ENCODE assay signal across 9 mouse cellular contexts in genomic region chr16:33917390-33917789, GRCm38 (mm10). TPM values are rescaled to one million over a fixed set of nuclear protein-coding genes. Genes with fewer than 3 reads are reported as not detected.
DNase-seq lines count a peak whose midpoint lies in the region; ATAC-seq and TF ChIP-seq lines count a peak whose summit lies in the region.
"Had no signal": no experiment of that assay in that cellular context is flagged by ENCODE, and none has a peak within 500 bp of the region (broad histone marks: within the 10 kb centered on the region; RNA-seq: fewer than 3 reads in every experiment).

No protein-coding gene starts in this region.

- no peak overlapping the region for H3ac ChIP-seq in myocyte (ENCODE audit: control insufficient read depth, insufficient read length)

- WGBS in lung, embryonic 15.5 days, result 35% methylated on average over 5 of the region's 5 CpGs
- WGBS in heart, embryonic 15.5 days, result 48% methylated on average over 5 of the region's 5 CpGs

- H3K27ac ChIP-seq in lung, embryonic 15.5 days, result peak overlapping the region; percentile 78
- peak overlapping the region; percentile 80 for H3K27ac ChIP-seq in heart, embryonic 15.5 days

- ATAC-seq in lung, embryonic 15.5 days (ENCODE audit: borderline replicate concordance, extremely low read depth, low FRiP score, low TSS enrichment), result 0 out of 2 replicates have a peak, but pooled peaks have one; percentile 60
- peak; percentile 4; the same call in 1 of the 2 replicates for ATAC-seq in heart, embryonic 15.5 days (replicated peaks; ENCODE audit: insufficient number of reproducible peaks, insufficient read depth, low FRiP score, low read depth)

- no peak overlapping the region for H3K4me3 ChIP-seq in lung, embryonic 15.5 days
- H3K4me3 ChIP-seq in heart, embryonic 15.5 days, result no peak overlapping the region
- no peak overlapping the region for H3K4me3 ChIP-seq in myocyte

- H3K79me2 ChIP-seq in myocyte (ENCODE audit: control insufficient read depth, insufficient read depth), result no peaks in the 10 kb centered on the region

- TF ChIP-seq POLR2A in myocyte (IDR thresholded peaks at IDR 0.05; ENCODE audit: insufficient read length, low read depth), result no peak

- H3K9ac ChIP-seq in lung, embryonic 15.5 days, result no peak overlapping the region
- no peak overlapping the region for H3K9ac ChIP-seq in heart, embryonic 15.5 days

- H3K4me2 ChIP-seq in lung, embryonic 15.5 days, result peak overlapping the region; percentile 23; the same call in 1 of the 2 replicates
- peak overlapping the region; percentile 19; the same call in 1 of the 2 replicates for H3K4me2 ChIP-seq in heart, embryonic 15.5 days
- peak overlapping the region; percentile 75 for H3K4me2 ChIP-seq in myocyte (ENCODE audit: low read depth)

- H3K27me3 ChIP-seq in lung, embryonic 15.5 days, result no peaks in the 10 kb centered on the region
- no peaks in the 10 kb centered on the region for H3K27me3 ChIP-seq in heart, embryonic 15.5 days
- no peaks in the 10 kb centered on the region for H3K27me3 ChIP-seq in myocyte (ENCODE audit: control insufficient read depth, insufficient read depth, insufficient read length)

- peaks cover 8% of the 10 kb centered on the region; the same call in 1 of the 2 replicates for H3K36me3 ChIP-seq in lung, embryonic 15.5 days
- peaks cover 14% of the 10 kb centered on the region; the same call in 1 of the 2 replicates for H3K36me3 ChIP-seq in heart, embryonic 15.5 days
- peaks cover 4% of the 10 kb centered on the region for H3K36me3 ChIP-seq in myocyte (ENCODE audit: control insufficient read depth, insufficient read depth)

- DNase-seq in heart, adult 18-20 months, result peak; percentile 59
- no peak for DNase-seq in heart, postnatal 4 days
- DNase-seq in lung, adult 18-20 months, result no peak
- DNase-seq in urinary bladder, postnatal 4 days (ENCODE audit: low spot score in 2 of 2), result no peak
- no peak for DNase-seq in Muller cell, postnatal 12 days (ENCODE audit: inconsistent ontology term)
- DNase-seq: spleen, adult 18-20 months had no signal

- peaks cover 49% of the 10 kb centered on the region for H3K4me1 ChIP-seq in lung, embryonic 15.5 days
- peaks cover 55% of the 10 kb centered on the region for H3K4me1 ChIP-seq in heart, embryonic 15.5 days (replicated peaks)

- H3K9me3 ChIP-seq in lung, embryonic 15.5 days, result no peaks in the 10 kb centered on the region
- H3K9me3 ChIP-seq in heart, embryonic 15.5 days (replicated peaks), result no peaks in the 10 kb centered on the region

TF ChIP-seq in myocyte, 11 proteins besides CTCF, POLR2A, EP300 and RAD21:
- TF ChIP-seq REST (IDR thresholded peaks at IDR 0.05; ENCODE audit: insufficient read depth, insufficient read length) (no peak), TCF12 (IDR thresholded peaks at IDR 0.05; ENCODE audit: insufficient read depth, poor library complexity, severe bottlenecking) (no peak), POLR2AphosphoS2 (IDR thresholded peaks at IDR 0.05; ENCODE audit: insufficient read length, low read depth) (no peak), MAX (IDR thresholded peaks at IDR 0.05; ENCODE audit: low read depth) (no peak), MYOG (IDR thresholded peaks at IDR 0.05; ENCODE audit: control insufficient read depth in 1 of 3, insufficient read depth in 1 of 3, insufficient read length in 2 of 3, low read depth in 2 of 3) (no peak), TCF3 (IDR thresholded peaks at IDR 0.05; ENCODE audit: insufficient read length, low read depth) (no peak), SRF (IDR thresholded peaks at IDR 0.05; ENCODE audit: control insufficient read depth, insufficient read length, low read depth) (no peak), USF1 (IDR thresholded peaks at IDR 0.05; ENCODE audit: low read depth) (no peak), CEBPB (IDR thresholded peaks at IDR 0.05; ENCODE audit: insufficient read depth, poor library complexity, severe bottlenecking) (no peak)

RNA-seq across cellular contexts. Expression of gene Umps, which starts 49.4 kb away (rescaled TPM):
- total RNA-seq in heart, adult 18-20 months (2021), result 1 to 10 TPM; 8.6 to 9.6 TPM
- total RNA-seq in heart, postnatal 4 days (2021), result 10 to 100 TPM; 17.0 to 18.1 TPM
- polyA plus RNA-seq in lung, embryonic 15.5 days (2015; fragmentation: Nextera tagmentation; extraction: Ambion mirVana), result 56.0 and 58.9 TPM in 2 replicates
- polyA plus RNA-seq in heart, embryonic 15.5 days (2015; fragmentation: Nextera tagmentation; extraction: Ambion mirVana), result 23.9 and 30.7 TPM in 2 replicates
- 18.9 TPM for polyA plus RNA-seq in myocyte (2012; fragmentation: generic; extraction: Trizol)

Comparison
In these comparisons a context has a peak if more than half of its experiments do, and no peak if none do; other contexts are left out.
1. DNase-seq: peak in heart, adult 18-20 months (2 of 2); none in heart, postnatal 4 days (single experiment), lung, adult 18-20 months (0 of 2), urinary bladder, postnatal 4 days (0 of 2) and Muller cell, postnatal 12 days (single experiment).
2. H3K4me2 ChIP-seq: peak in every context shown above with its lines; median percentile 75 in myocyte; 23 in lung, embryonic 15.5 days; 19 in heart, embryonic 15.5 days.